Mouse (Mus musculus): ENCODE data around the gene Fmnl3. TPM values are rescaled to one million over a fixed set of nuclear protein-coding genes. Genes with fewer than 3 reads are reported as not detected.
A peak's percentile ranks its signal among the peaks of the same experiment; 100 is the strongest.
"Not testable (repeated sequence)": the region's sequence is repeated elsewhere in the genome, so short reads cannot be mapped to it uniquely, and the experiment has no call there.

Fmnl3 gene
- polyA plus RNA-seq, 1 experiment from 2014 or later = 28.9 TPM

DNA sequence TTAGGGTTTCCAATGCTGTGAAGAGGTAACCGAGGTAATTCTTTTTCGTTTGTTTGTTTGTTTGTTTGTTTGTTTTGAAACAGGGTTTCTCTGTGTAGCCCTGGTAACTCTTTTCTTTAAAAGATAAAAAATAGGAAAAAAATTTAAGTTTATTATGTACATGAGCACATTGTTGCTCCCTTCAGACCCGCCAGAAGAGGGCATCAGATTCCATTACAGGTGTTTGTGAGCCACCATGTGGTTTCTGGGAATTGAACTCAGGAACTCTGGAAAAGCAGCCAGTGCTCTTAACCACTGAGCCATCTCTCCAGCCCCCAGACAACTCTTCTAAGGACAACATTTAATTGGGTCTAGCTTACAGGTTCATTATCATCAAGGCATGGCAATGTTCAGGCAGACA is 15.8 kb upstream of the Fmnl3 start:
- not testable (repeated sequence) for ATAC-seq (ENCODE audit: insufficient number of reproducible peaks, low FRiP score, low TSS enrichment, low read depth); H3K4me3 ChIP-seq (replicated peaks); H3K9ac ChIP-seq; H3K27ac ChIP-seq (replicated peaks); H3K4me2 ChIP-seq (replicated peaks); H3K9me3 ChIP-seq (replicated peaks); H3K36me3 ChIP-seq; H3K4me1 ChIP-seq; H3K27me3 ChIP-seq
- WGBS = 69% methylated on average over 3 of the region's 3 CpGs

- Histone ChIP-seq H3K27ac (replicated peaks) (peak overlapping the region; percentile 29), H3K9ac (no peak overlapping the region), H3K4me1 (peaks cover 3% of the 10 kb centered on the region; the same call in 1 of the 2 replicates), H3K36me3 (no peaks in the 10 kb centered on the region), H3K27me3 (no peaks in the 10 kb centered on the region), H3K4me3 (replicated peaks) (no peak overlapping the region), H3K9me3 (replicated peaks) (no peaks in the 10 kb centered on the region), H3K4me2 (replicated peaks) (no peak overlapping the region)
- 24% methylated on average over 6 of the region's 6 CpGs for WGBS
- no peak for ATAC-seq (ENCODE audit: insufficient number of reproducible peaks, low FRiP score, low TSS enrichment, low read depth)
Measured at GRCm38 (mm10) chr15:99384071-99384470, 13.8 kb upstream of the Fmnl3 start.

GRCm38 (mm10) chr15:99382893-99383292 is 12.6 kb upstream of the Fmnl3 start:
- Histone ChIP-seq H3K4me3 (replicated peaks) (no peak overlapping the region), H3K27ac (replicated peaks) (no peak overlapping the region), H3K27me3 (no peaks in the 10 kb centered on the region), H3K9ac (no peak overlapping the region), H3K36me3 (no peaks in the 10 kb centered on the region), H3K9me3 (replicated peaks) (no peaks in the 10 kb centered on the region), H3K4me2 (replicated peaks) (no peak overlapping the region), H3K4me1 (peaks cover 3% of the 10 kb centered on the region; the same call in 1 of the 2 replicates)
- no peak; the same call in 1 of the 2 replicates for ATAC-seq (ENCODE audit: insufficient number of reproducible peaks, low FRiP score, low TSS enrichment, low read depth)

DNA sequence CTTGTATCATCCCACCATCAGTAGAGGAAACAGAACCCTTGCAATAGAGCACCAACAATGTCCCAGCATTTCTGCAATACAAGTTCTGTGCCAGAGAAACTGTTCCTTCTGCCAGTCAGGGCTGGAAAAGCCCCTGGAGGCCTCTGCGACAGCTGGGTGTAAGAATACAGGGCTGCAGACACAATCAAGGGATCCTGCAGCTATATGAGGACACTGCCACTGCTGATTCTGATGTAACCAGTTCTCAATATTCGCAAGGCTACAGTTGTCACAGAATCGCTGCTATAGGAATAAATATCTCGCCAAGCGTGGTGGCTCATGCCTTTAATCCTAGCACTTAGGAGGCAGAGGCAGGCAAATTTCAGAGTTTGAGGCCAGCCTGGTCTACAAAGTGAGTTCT is 6.0 kb upstream of the Fmnl3 start:
- Histone ChIP-seq H3K36me3 (no peaks in the 10 kb centered on the region), H3K27ac (replicated peaks) (no peak overlapping the region), H3K4me2 (replicated peaks) (no peak overlapping the region), H3K27me3 (no peaks in the 10 kb centered on the region), H3K9ac (no peak overlapping the region), H3K9me3 (replicated peaks) (no peaks in the 10 kb centered on the region), H3K4me3 (replicated peaks) (no peak overlapping the region), H3K4me1 (no peaks in the 10 kb centered on the region)
- 84% methylated on average over 5 of the region's 5 CpGs for WGBS
- ATAC-seq (ENCODE audit: insufficient number of reproducible peaks, low FRiP score, low TSS enrichment, low read depth) = no peak

DNA sequence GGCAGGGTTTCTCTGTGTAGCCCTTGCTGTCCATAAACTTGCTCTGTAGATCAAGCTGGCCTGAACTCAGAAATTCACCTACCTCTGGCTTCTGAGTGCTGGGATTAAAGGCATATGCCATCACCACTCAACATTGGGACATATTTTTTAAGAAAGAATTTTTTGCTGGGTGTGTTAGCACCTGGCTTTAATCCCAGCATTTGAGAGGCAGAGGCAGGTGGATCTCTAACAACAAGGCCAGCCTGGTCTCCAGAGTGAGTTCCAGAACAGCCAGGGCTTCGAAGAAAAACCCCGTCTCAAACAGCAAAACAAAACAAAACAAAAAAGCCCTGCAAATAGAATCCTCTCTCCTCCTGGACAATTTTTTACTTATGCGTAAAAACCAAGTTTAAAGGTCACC is 5.3 kb upstream of the Fmnl3 start:
- H3K4me1 ChIP-seq = no peaks in the 10 kb centered on the region
- no peak for ATAC-seq (ENCODE audit: insufficient number of reproducible peaks, low FRiP score, low TSS enrichment, low read depth)
- 81% methylated on average over 3 of the region's 3 CpGs for WGBS
- H3K9me3 ChIP-seq (replicated peaks) = no peaks in the 10 kb centered on the region
- H3K4me2 ChIP-seq (replicated peaks) = no peak overlapping the region
- H3K27me3 ChIP-seq = no peaks in the 10 kb centered on the region
- no peak overlapping the region for H3K9ac ChIP-seq
- no peak overlapping the region for H3K4me3 ChIP-seq (replicated peaks)
- no peaks in the 10 kb centered on the region for H3K36me3 ChIP-seq
- no peak overlapping the region for H3K27ac ChIP-seq (replicated peaks)

- no peak for ATAC-seq (ENCODE audit: insufficient number of reproducible peaks, low FRiP score, low TSS enrichment, low read depth)
- Histone ChIP-seq H3K27me3 (no peaks in the 10 kb centered on the region), H3K4me1 (no peaks in the 10 kb centered on the region), H3K4me3 (replicated peaks) (no peak overlapping the region), H3K9me3 (replicated peaks) (no peaks in the 10 kb centered on the region), H3K36me3 (no peaks in the 10 kb centered on the region), H3K9ac (no peak overlapping the region), H3K27ac (replicated peaks) (no peak overlapping the region), H3K4me2 (replicated peaks) (no peak overlapping the region)
- 92% methylated on average over 5 of the region's 5 CpGs for WGBS
Measured at GRCm38 (mm10) chr15:99375036-99375435, 4.8 kb upstream of the Fmnl3 start.

DNA sequence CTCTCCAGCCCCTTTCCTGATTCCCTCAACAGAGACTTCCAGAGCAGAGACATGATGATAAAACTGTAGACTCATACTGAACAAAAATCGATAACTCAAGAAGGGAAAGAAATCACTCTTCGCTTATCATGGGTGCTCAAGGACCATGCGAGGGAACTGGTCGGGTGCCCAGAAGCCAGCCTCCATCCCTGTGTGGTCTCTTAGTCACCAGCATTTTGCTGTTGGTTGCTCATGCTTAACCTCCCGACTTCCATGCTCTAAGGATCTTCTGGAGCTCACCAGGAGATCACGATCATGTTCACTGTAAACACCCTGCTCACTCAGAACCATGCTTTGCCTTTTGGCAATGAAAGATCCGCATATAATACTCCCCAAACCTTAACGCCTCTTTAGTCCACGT is 2.5 kb upstream of the Fmnl3 start:
- 83% methylated on average over 9 of the region's 9 CpGs for WGBS

GRCm38 (mm10) chr15:99371526-99372340 is 1.5 kb upstream of the Fmnl3 start:
- no peak overlapping the region for H3K4me2 ChIP-seq (replicated peaks)
- H3K4me1 ChIP-seq = peaks cover 18% of the 10 kb centered on the region
- H3K36me3 ChIP-seq = no peaks in the 10 kb centered on the region
- no peaks in the 10 kb centered on the region for H3K27me3 ChIP-seq
- no peak overlapping the region for H3K9ac ChIP-seq
- no peaks in the 10 kb centered on the region for H3K9me3 ChIP-seq (replicated peaks)
- no peak for ATAC-seq (ENCODE audit: insufficient number of reproducible peaks, low FRiP score, low TSS enrichment, low read depth)
- WGBS = 82% methylated on average over 7 of the region's 7 CpGs
- H3K27ac ChIP-seq (replicated peaks) = no peak overlapping the region
- no peak overlapping the region for H3K4me3 ChIP-seq (replicated peaks)

More for the DNA sequence above, 2.5 kb upstream of the Fmnl3 start:
- Histone ChIP-seq H3K4me2 (replicated peaks) (no peak overlapping the region), H3K4me3 (replicated peaks) (no peak overlapping the region), H3K9ac (no peak overlapping the region), H3K27ac (replicated peaks) (no peak overlapping the region), H3K27me3 (no peaks in the 10 kb centered on the region), H3K4me1 (peaks cover 18% of the 10 kb centered on the region), H3K9me3 (replicated peaks) (no peaks in the 10 kb centered on the region), H3K36me3 (no peaks in the 10 kb centered on the region)
- no peak for ATAC-seq (ENCODE audit: insufficient number of reproducible peaks, low FRiP score, low TSS enrichment, low read depth)

DNA sequence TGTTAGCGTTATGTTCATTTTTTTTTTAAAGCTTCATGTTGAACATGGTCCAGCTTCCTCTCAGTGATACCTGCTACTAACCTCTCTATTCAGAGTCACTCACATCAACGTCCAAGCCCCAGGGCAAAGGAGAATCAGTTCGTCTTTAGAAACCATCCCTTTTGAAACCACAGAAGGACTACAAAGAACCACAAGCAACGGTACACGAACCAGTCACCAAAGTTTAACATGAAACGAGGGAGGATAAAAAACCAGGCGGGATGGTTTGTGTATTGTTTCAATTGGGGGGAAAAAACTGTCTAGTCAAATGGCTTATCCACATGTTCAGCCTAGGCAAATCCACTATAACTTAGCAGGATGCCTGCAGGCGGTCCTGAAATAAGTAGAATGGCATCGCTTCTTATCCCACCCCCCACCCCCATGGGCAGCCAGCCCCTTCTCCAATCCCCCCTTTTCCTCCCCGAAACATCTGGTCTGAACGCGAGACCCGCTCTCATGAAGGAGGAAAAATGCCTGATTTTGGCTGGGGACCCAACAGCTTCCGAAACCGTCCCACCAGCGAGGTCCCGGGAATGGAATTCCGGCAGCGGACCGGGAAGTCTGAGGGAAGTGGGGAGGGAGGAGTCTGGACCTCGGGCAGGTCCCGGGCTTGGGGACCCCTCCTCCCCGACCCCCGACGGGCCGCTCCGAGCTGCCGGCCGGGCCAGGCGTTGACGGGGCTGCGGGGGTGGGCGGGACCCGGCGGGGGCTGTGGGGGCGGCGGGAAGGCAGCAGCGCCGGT is 701 bp downstream of the Fmnl3 start:
- peak overlapping the region; percentile 82 for H3K4me3 ChIP-seq (replicated peaks)
- WGBS = 1% methylated on average over 39 of the region's 39 CpGs
- ATAC-seq (ENCODE audit: insufficient number of reproducible peaks, low FRiP score, low TSS enrichment, low read depth) = peak; percentile 47
- peak overlapping the region; percentile 94 for H3K27ac ChIP-seq (replicated peaks)
- no peaks in the 10 kb centered on the region for H3K27me3 ChIP-seq
- peak overlapping the region; percentile 77 for H3K9ac ChIP-seq
- H3K4me1 ChIP-seq = peaks cover 24% of the 10 kb centered on the region
- H3K36me3 ChIP-seq = no peaks in the 10 kb centered on the region
- no peaks in the 10 kb centered on the region for H3K9me3 ChIP-seq (replicated peaks)
- peak overlapping the region; percentile 62 for H3K4me2 ChIP-seq (replicated peaks)

- peak overlapping the region; percentile 94; the same call in 1 of the 2 replicates for H3K27ac ChIP-seq (replicated peaks)
- peak overlapping the region; percentile 77 for H3K9ac ChIP-seq
- no peak for ATAC-seq (ENCODE audit: insufficient number of reproducible peaks, low FRiP score, low TSS enrichment, low read depth)
- peak overlapping the region; percentile 62 for H3K4me2 ChIP-seq (replicated peaks)
- peaks cover 31% of the 10 kb centered on the region for H3K4me1 ChIP-seq
- WGBS = 25% methylated on average over 4 of the region's 4 CpGs
- peak overlapping the region; percentile 82 for H3K4me3 ChIP-seq (replicated peaks)
- H3K27me3 ChIP-seq = no peaks in the 10 kb centered on the region
- H3K36me3 ChIP-seq = no peaks in the 10 kb centered on the region
- H3K9me3 ChIP-seq (replicated peaks) = no peaks in the 10 kb centered on the region
Measured at GRCm38 (mm10) chr15:99368583-99369266, 1.6 kb downstream of the Fmnl3 start.

DNA sequence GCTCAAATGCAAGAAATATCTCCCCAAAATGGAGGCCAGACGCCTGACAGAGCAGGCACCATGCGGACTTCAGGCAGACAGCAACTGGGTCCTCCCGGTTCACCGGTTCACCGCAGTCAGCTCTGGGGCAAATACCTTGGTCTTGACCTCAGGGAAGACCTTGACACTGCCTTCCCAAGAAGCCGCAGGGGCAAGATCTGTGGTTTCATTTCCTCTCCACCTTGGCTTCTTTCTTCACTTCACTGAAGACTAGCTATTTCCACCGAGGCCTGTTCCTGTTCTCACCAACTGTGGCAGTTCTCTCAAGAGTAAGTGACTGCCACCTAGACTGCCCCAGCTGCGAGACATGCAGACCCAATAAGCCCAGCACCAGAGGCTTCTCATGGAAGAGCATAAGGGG is 5.4 kb downstream of the Fmnl3 start:
- H3K4me2 ChIP-seq (replicated peaks) = no peak overlapping the region
- no peaks in the 10 kb centered on the region for H3K36me3 ChIP-seq
- H3K9ac ChIP-seq = no peak overlapping the region
- peaks cover 31% of the 10 kb centered on the region for H3K4me1 ChIP-seq
- H3K27me3 ChIP-seq = no peaks in the 10 kb centered on the region
- ATAC-seq (ENCODE audit: insufficient number of reproducible peaks, low FRiP score, low TSS enrichment, low read depth) = no peak
- H3K4me3 ChIP-seq (replicated peaks) = no peak overlapping the region
- 49% methylated on average over 8 of the region's 8 CpGs for WGBS
- H3K9me3 ChIP-seq (replicated peaks) = no peaks in the 10 kb centered on the region
- H3K27ac ChIP-seq (replicated peaks) = no peak overlapping the region

Data from embryonic facial prominence, embryonic 15.5 days (tissue).